Mouse (Mus musculus): Measurements from ENCODE around the gene Nbea.

Nbea gene

GRCm38 (mm10) chr3:55598681-55599080, 584.8 kb downstream of the Nbea start:
- DNase-seq (ENCODE audit: low spot score in 2 of 2), result no peak

DNA sequence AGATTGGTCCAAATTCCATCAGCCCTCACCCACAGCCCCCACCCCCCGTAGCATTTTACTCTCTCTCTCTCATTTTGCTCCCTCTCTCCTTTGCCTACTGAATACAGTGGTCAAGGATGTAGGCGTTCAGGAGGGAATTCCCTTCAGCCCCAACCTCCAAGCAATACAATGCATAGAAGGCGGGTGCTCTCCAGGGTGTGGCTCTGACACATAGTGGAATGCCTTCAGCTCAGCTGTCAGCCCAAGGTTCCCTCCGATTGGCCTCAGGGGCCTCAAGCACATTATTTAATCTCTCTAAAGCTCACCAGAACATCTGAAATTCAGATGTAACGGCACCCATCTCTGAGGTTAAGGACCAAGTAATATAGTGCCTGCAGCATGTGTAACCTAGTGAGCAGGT, 590.2 kb downstream of the Nbea start:
- no peak for DNase-seq (ENCODE audit: low spot score in 2 of 2)

GRCm38 (mm10) chr3:55590727-55591126, 592.8 kb downstream of the Nbea start:
- DNase-seq (ENCODE audit: low spot score in 2 of 2), result no peak

DNA sequence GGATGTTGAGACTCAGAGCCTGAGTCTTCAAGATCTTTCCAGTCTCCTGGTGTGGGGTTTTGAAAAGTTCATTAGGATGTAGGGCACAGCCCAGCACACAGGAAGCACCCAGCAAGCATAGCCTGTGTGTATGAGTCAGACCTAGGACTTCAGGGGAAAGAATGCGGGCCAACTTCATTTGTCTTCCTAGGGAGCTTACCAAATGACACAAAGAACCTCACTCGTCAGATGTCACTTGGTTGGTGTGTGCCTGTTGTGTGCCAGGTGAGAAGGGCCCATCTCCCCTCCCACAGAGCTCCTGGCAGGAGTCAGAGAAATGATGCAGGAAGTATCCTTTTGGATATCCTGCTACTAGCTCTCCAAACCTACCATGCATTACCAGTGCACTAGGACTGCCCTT, 593.2 kb downstream of the Nbea start:
- DNase-seq (ENCODE audit: low spot score in 2 of 2), result no peak

DNA sequence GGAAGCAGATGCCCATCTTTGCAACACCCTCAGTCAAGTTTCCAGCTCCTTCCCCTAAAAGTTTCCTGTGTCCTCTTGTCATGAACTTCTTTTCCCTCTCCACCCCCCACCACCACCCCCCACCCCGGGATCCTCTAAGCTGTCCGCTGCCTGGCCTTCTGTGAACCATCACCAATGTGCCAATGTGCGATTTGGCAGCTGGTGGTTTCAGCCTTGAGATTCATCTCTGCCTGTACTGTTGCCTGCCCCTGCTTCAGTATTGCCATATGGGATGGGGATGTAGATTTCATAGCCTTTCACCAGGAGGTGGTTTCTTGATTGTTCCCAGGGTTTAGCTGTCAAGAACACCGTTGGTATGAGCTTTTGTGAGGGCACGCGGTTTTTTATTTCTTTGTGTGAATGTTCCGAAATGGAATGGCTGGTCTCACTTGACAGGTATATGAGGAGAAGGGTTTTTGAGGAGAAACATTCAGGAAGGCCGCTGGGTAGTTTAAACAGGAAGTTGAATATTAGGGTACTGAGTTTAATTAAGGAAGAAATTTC, 594.0 kb downstream of the Nbea start:
- DNase-seq (ENCODE audit: low spot score in 2 of 2), result no peak

DNA sequence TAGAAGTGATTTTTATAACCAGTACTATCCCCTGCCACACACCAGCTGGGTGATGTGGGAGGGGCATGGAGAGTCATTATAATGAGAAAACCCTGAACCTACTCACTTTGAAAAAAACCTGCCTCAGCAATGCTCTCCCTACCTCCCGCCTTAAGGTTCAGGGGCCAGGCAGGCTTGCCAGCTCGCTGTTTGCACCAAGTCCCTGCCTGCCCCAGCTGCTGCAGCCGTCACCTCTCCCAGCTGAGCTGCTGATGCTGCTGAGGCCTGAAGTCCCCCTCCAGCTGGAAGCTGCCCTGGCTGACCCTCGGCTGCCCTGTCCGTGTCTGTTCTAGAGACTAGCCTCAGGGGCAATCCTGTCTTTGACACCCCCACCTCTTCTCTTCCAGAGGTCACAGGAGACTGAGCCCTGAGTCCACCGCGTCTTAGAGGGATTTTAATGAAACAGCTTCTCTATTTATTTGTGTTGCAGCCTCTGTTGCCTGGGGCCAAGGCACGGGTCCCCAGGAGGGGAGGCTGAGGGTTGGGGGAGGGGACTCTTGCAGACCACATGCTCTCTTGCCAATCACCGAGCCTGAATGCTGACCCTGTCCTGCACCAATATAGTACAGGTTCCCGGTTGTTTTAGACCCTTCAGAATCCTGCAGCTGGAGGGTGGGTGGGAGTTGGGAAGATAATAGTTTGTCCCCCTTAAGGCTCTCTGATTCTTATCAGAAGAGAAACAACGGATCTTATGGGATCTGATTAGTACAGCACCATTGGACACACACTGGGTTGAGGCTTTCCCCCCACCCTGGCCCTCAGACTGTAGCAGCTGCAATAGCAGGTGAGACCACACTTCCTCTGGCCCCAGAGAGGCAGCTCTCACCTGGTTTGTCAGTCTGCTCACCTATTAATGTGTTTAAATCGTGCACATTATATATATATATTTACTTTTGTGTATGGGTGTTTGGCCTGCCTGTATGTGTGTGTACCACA, 595.2 kb downstream of the Nbea start:
- no peak for DNase-seq (ENCODE audit: low spot score in 2 of 2)

DNA sequence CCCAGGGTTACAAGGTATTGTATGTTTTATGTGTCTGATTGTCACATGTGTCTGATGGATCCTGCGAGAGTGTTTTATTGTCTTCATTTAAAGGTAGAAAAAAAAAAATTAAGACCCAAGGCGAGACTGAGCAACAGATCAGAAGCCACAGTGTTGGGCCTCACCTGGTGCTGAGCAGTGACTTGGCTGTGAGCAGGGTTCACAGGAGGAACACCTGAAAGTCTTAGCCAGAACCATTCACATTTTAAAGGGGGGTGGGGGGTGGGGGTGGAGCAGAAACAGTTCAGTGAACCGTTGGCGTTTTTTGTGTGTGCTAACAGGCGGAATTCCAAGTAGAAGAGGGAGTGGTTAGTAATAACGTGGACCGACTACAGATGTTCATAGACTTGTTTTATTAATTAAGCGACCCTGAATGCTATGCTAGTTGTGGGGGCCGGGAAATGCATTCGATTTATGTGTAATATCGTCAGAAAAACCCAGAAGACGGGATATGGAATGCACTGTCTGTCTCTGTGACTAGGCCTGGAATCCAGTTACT, 596.0 kb downstream of the Nbea start:
- no peak for DNase-seq (ENCODE audit: low spot score in 2 of 2)

All from frontal cortex, postnatal 25 days (tissue).